Mouse (Mus musculus): ENCODE results near the gene Nrsn1. TPM values are rescaled to one million over a fixed set of nuclear protein-coding genes. Genes with fewer than 3 reads are reported as not detected.

Nrsn1 gene
- polyA plus RNA-seq, 1 experiment from 2014 or later, result 4.4 TPM

DNA sequence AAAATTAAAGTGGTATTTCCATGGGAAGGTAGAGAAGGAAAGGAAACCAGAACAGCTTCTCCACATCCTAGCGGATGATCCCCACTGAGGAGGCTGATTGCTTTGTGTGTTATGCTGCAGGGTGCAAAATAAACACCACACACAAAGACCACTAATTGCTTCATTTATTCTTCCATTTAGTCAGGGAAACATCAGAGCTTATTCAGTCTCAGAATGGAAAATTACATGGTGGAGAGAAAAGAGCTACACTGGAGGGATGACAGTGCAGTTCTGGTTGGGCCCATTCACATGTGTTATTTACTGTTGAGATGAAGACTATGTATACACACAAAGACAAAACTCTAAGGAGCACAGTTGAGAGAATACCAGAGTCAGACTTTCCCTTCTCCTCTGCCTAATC lies 18.4 kb downstream of the Nrsn1 start:
- ATAC-seq (ENCODE audit: low FRiP score, low TSS enrichment), result no peak
- 86% methylated on average over 1 of the region's 1 CpGs for WGBS
- TF ChIP-seq EP300 (optimal IDR thresholded peaks at IDR 0.05), result no peak
- TF ChIP-seq CTCF (IDR thresholded peaks at IDR 0.05; ENCODE audit: low read depth), result no peak

DNA sequence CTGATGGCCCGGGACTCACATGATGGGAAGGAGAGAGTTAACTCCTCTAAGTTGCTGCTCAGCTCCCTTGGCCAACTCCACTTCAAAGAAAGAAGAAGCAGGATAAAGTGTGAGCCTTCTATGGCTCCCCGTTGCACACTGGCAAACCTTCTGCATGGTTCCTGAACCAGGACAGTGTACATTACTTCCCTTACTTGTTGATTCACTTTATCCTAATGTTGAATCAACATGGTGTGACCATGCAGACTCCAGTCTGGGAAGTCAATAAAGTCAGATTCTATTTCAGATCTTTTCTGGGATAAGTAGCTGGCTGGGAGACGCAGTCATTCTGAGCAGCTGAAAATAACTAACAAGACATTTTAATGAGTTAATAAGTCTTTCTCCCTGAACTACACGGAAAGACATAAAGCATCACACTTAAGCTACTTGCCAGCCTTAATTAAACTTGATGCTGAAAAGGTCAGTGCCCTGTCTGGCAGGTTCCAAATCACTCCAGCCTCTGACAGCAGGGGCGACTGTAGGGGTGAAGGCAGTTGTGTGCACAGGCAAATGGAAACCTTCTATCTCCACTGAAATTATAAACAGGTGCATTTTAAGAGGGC lies 50.0 kb downstream of the Nrsn1 start:
- no peak overlapping the region for H3K4me3 ChIP-seq (ENCODE audit: low read depth, low read length)
- H3K9ac ChIP-seq (ENCODE audit: low read length), result no peak overlapping the region
- DNase-seq (ENCODE audit: low spot score) (no peak), ATAC-seq (ENCODE audit: low FRiP score, low TSS enrichment) (no peak)
- no peaks in the 10 kb centered on the region for H3K9me3 ChIP-seq (ENCODE audit: control insufficient read depth, low read length)
- no peak for TF ChIP-seq EP300 (optimal IDR thresholded peaks at IDR 0.05)
- no peak for TF ChIP-seq CTCF (IDR thresholded peaks at IDR 0.05; ENCODE audit: low read depth)
- no peaks in the 10 kb centered on the region for H3K36me3 ChIP-seq (ENCODE audit: control insufficient read depth, insufficient read depth, low read length)
- no peaks in the 10 kb centered on the region for H3K4me1 ChIP-seq (replicated peaks; ENCODE audit: control insufficient read depth, insufficient read depth)
- H3K4me2 ChIP-seq (replicated peaks; ENCODE audit: low read depth), result no peak overlapping the region
- H3K27me3 ChIP-seq (ENCODE audit: control insufficient read depth, insufficient read depth, low read length), result no peaks in the 10 kb centered on the region
- no peak overlapping the region for H3K27ac ChIP-seq (replicated peaks)
- WGBS, result 57% methylated on average over 5 of the region's 5 CpGs

More for the DNA sequence above, 18.4 kb downstream of the Nrsn1 start:
- no peaks in the 10 kb centered on the region for H3K9me3 ChIP-seq (ENCODE audit: control insufficient read depth, low read length)
- H3K36me3 ChIP-seq (ENCODE audit: control insufficient read depth, insufficient read depth, low read length), result no peaks in the 10 kb centered on the region
- no peak for DNase-seq (ENCODE audit: low spot score)
- H3K9ac ChIP-seq (ENCODE audit: low read length), result no peak overlapping the region
- no peak overlapping the region for H3K27ac ChIP-seq (replicated peaks)
- H3K27me3 ChIP-seq (ENCODE audit: control insufficient read depth, insufficient read depth, low read length), result no peaks in the 10 kb centered on the region
- no peak overlapping the region for H3K4me2 ChIP-seq (replicated peaks; ENCODE audit: low read depth)
- no peak overlapping the region for H3K4me3 ChIP-seq (ENCODE audit: low read depth, low read length)
- H3K4me1 ChIP-seq (replicated peaks; ENCODE audit: control insufficient read depth, insufficient read depth), result no peaks in the 10 kb centered on the region

DNA sequence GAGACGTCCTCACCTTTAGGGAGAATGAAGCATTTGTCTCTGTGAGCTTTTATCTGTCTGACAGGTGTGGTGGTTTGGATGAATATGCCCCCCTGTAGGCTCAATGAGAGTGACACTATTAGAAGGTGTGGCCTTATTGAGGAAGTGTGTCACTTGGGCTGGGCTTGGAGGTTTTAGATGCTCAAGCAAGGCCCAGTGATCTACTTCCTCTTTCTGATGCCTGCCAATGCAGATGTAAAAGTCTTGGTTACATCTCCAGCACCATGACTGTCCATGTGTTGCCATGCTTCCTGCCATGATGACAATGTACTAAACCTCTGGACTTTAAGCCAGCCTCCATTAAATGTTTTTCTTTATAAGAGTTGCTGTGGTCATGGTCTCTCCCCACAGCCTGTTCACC lies 51.9 kb downstream of the Nrsn1 start:
- no peaks in the 10 kb centered on the region for H3K4me1 ChIP-seq (replicated peaks; ENCODE audit: control insufficient read depth, insufficient read depth)
- H3K4me2 ChIP-seq (replicated peaks; ENCODE audit: low read depth), result no peak overlapping the region
- 77% methylated on average over 1 of the region's 1 CpGs for WGBS
- H3K9me3 ChIP-seq (ENCODE audit: control insufficient read depth, low read length), result no peaks in the 10 kb centered on the region
- no peak for ATAC-seq (ENCODE audit: low FRiP score, low TSS enrichment)
- H3K27ac ChIP-seq (replicated peaks), result no peak overlapping the region
- DNase-seq (ENCODE audit: low spot score), result no peak
- H3K27me3 ChIP-seq (ENCODE audit: control insufficient read depth, insufficient read depth, low read length), result no peaks in the 10 kb centered on the region
- no peak overlapping the region for H3K4me3 ChIP-seq (ENCODE audit: low read depth, low read length)
- H3K9ac ChIP-seq (ENCODE audit: low read length), result no peak overlapping the region
- TF ChIP-seq EP300 (optimal IDR thresholded peaks at IDR 0.05) (no peak), CTCF (IDR thresholded peaks at IDR 0.05; ENCODE audit: low read depth) (no peak)
- H3K36me3 ChIP-seq (ENCODE audit: control insufficient read depth, insufficient read depth, low read length), result no peaks in the 10 kb centered on the region

DNA sequence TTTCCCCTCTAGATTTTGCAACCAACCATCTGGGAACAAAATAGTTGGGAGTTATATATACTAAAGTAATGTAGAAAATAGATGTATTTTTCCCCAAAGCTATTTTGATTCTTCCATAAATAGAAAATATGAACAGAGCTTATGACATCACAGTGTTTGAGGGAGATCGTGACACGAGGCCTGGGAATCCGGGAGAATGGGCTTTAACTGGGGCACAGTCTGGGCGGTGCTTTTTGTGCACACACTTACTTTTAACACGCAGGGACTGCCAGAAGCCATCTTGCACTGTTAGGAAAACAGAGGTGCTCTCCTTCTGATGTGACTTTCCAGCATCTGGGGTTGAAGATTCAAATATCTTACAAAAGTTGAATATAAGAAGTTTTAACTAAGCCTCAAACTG lies 63.4 kb downstream of the Nrsn1 start:
- H3K4me2 ChIP-seq (replicated peaks; ENCODE audit: low read depth), result no peak overlapping the region
- H3K27me3 ChIP-seq (ENCODE audit: control insufficient read depth, insufficient read depth, low read length), result no peaks in the 10 kb centered on the region
- no peak for TF ChIP-seq EP300 (optimal IDR thresholded peaks at IDR 0.05)
- TF ChIP-seq CTCF (IDR thresholded peaks at IDR 0.05; ENCODE audit: low read depth), result no peak
- WGBS, result 79% methylated on average over 5 of the region's 5 CpGs
- no peaks in the 10 kb centered on the region for H3K9me3 ChIP-seq (ENCODE audit: control insufficient read depth, low read length)
- no peaks in the 10 kb centered on the region for H3K4me1 ChIP-seq (replicated peaks; ENCODE audit: control insufficient read depth, insufficient read depth)
- ATAC-seq (ENCODE audit: low FRiP score, low TSS enrichment), result no peak
- no peak overlapping the region for H3K27ac ChIP-seq (replicated peaks)
- no peak overlapping the region for H3K9ac ChIP-seq (ENCODE audit: low read length)
- H3K4me3 ChIP-seq (ENCODE audit: low read depth, low read length), result no peak overlapping the region
- H3K36me3 ChIP-seq (ENCODE audit: control insufficient read depth, insufficient read depth, low read length), result no peaks in the 10 kb centered on the region
- no peak for DNase-seq (ENCODE audit: low spot score)

Other genes with a start within 250 kb of the Nrsn1 start
- gene Dcdc2a, start 214.5 kb downstream of the Nrsn1 start, polyA plus RNA-seq (2015; fragmentation: Nextera tagmentation; extraction: Ambion mirVana), result 0.07 and 0.24 TPM in 2 replicates